Mouse (Mus musculus): Measurements from ENCODE around the gene Spsb4. TPM values are rescaled to one million over a fixed set of nuclear protein-coding genes. Genes with fewer than 3 reads are reported as not detected.

Gene Spsb4
- not detected for polyA plus RNA-seq (2017; shearing (Covaris generic))

DNA sequence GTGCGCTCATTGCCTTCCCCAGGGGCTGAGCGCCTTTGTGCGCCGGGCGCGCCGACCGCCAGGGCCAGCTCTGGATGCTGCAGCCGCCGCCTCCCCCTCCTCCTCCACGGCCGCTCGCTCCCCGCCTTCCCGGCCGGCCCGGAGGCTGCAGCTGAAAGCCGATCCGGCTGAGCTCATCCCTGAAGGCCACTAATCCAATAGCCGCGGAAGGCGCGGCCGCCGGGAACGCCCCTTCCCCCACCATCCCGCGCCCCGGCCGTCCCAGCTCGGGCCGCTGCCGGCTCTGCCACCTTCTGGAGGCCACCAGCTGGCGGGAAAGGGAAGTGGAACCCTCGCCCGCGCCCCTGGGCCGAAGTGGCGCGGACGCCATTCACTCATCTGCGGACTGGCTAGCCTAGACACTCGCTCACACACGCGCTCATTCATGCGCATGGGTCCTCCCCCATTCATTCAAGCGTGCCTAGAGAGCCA, at the start of gene Spsb4:
Gene Spsb4, minus strand, starts transcription at position 167 of the 471 bp plus-strand sequence.
- ATAC-seq: no peak

DNA sequence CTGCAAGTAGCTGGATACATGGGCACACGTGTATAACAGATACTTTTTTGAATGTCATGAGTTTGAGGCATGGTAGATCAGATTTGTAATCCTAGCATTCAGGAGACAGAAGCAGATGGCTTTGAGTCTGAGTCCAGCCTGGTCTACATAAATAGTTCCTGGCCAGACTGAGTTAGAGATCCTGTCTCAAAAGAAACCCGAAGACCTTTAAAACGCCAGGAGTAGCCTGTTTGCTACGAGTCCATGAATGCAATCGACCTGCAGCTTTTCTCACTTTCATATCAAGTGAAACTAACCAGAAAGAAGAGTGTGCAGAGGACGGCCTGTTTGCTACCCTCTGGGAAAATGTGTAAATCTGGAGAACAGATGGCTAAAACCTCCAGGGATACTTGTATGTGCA, 49.1 kb upstream of the Spsb4 start:
- no peak for ATAC-seq

DNA sequence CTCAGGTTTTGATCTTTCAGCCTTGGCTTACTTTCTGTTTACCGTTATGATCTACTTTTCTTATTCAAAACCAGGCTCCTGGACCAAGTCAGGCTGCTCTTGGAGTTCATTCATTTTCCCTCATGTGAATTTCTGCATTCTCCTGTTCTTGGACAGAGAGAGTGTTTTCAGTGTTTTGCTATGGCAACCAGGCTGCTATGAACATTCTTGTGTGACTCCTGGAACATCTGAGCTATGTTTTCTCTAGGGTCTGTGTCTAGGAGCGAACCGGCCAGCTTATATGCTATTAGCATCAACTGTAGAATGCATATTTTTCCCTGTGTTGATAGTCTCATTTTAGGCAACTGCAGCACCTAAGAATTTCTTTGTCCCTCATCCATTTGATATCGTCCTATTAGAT, 47.2 kb upstream of the Spsb4 start:
- ATAC-seq: no peak

DNA sequence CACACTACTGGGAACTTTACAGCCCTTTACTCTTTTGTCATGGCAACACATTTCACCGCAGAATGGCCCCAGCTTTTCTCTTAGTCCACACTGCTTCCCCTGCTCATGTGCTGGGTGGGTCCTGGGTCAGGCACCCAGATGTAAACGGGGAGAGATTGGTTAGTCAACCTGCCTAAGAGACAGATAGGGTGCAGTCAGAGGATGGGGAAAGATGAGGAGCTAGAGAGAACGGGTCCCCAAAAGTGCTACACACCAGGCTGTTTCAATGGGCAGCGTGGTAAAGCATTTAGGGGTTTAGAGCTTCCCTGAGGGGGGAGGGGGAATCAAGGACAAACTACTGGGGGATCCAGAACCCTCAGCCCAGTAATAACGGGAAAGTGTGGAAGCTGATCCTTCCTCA, 46.6 kb upstream of the Spsb4 start:
- ATAC-seq: no peak

DNA sequence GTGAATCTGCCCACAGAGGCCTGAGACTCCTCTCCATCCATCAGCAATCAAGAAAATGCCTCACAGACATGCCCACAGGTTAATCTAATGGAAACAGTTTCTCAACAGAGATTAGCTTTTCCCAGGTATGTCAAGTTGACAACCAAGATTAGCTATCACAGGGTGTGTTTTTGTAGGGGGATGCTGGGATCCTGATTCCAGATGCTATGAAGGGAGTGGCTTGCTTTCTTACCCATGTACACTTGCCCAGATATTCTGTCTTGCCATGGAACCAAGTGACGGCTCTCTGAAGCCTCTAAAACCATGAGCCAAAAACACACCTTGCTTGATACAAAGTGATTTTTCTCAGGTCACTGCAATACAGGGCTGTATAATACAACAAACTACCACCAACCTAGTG, 45.5 kb upstream of the Spsb4 start:
- ATAC-seq: no peak

DNA sequence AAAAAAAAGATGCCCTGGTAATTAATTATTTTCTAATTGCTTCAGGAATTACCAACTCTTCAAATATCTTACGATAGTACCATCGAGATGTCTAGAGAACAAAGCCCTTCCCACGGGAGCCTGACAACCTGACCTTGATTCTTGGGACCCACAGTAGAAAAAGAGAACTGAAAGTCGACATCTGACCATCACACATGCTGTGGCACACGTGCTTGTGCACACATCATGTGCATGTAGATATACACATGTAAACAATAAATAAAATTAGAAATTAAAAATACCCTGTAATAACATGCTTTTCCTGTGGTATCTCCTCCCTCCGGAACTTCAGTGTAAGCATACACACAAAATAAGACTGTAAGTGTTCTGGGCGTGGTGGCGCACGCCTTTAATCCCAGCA, 43.1 kb upstream of the Spsb4 start:
- ATAC-seq: no peak

DNA sequence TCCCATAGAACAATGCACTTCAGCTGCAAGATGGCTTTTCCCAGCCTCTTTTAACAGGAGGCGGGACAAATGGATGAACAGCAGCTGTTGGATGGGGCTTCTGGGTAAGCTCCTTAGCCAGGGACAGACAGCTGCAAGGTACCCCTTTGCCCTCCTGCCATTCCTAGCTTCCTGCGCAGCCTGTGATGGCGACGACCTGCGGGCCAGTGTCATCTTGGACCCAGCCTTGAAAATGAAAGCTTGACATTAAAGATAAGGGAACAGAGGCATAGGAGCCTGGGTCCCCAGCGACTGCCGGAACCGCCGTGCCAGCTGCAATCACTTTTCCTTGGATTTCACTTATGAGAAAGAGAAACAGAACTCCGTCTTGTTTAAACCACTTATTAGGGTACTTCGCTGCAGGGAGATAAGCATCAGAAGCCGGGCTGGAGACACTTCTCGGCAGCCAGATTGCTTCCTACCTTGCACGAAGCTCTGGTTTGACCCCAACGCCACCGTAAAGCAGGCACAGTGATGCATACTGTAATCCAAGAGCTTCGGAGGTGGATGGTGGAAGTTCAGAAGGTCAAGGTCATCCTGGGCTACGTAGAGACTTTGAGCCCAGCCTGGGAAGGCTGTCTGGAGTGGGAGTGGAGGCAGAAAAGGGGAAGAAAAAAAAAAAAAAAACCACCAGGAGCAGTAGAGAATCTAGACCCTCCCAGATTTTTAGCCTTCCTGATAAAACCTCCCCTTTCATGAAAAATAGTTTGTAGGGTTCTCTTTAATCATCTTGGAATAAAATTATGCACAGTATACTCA, 38.1 kb upstream of the Spsb4 start:
- no peak for ATAC-seq

DNA sequence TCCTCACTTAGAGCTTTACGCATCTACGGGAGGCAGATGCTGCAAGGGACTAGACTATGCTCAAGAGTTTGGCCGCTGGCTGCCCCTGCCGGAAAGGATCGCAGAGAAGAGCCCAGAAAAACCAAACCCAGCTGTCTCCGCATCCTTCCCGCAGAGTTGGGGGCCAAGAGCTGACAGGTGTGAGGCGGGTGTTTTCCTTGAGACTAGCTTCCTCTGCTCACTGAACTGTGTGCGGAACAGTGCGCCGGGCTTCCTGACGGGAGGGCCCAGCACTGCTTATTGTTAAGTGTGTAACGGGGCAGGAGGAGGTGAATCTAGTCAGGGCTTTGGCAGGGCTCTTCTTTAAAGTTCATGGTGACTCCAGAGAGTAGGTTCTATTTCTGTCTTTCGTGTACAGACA, 37.3 kb upstream of the Spsb4 start:
- no peak for ATAC-seq

DNA sequence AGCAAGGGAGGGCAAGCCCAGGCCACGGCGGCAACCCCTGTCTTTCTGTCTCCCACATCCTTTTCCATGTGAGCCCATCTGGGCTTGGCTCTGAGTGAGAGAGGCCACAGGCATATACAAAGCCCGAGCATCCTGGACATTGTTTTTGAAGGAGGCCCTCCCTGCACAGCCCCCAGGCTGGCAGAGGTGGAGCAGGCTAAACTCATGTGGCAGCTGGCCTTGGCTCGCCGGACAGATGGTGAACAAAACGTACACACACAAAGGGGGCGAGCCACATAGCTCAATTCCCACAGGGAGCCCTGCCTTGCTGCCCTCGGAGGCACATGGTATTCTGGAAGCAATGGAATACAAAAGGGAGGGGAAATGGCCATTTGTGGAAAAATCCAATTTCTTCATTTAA, 32.5 kb upstream of the Spsb4 start:
- ATAC-seq: no peak

DNA sequence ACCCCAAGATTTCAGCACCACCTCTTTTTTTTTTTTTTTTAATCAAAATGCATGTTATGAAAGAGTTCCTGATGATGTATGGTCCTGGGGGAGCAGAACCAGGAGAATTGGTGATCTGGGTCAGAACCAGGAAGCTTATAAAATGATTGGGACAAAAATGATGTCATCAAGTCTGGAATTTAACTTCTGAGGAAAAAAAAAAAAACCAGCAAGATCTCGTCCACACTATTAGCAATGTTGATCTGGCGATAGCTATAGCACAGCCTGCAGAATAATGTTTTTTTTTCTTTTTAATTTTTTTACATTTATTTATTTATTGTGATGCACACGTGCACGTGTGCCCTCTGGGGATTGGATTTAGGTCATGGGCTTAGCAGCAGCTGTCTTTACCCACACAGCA, 27.6 kb upstream of the Spsb4 start:
- ATAC-seq: no peak

DNA sequence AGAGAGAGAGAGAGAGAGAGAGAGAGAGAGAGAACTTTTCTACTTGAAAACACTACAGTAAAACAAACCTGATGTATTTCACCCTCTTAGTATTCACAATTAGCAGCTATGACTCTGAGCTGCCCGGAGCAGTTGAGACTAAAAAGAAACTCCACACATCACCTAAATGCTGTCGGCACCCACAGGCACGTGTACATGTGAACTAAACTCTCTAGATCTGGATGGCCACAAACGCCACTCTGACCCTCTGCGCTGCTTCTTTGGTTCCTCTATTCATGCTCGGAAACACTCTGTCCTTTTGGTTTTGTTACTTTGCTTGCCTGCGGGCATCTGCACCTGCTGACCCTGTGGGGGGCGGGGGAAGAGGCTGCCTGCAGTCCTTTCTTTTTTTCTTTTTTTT, 23.0 kb upstream of the Spsb4 start:
- ATAC-seq: no peak

DNA sequence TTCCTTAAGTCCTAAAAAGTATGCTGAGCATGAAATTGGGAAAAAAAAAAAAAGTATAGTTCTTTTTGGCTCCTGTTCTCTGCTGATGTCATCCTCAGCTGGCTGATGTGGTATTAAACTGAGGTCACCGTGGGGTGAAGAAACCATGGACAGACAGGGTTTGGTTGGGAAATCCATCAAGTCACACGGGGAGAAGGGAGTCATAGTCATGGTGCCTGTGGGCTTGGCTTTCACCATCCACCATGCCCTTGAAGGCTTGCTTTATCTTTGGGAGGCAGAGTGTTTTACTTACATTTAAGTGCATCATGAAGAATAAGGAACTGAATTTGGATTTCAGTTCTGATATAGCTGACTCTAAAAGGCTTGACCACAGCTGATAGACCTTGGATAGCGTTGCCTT, 19.4 kb upstream of the Spsb4 start:
- no peak for ATAC-seq

DNA sequence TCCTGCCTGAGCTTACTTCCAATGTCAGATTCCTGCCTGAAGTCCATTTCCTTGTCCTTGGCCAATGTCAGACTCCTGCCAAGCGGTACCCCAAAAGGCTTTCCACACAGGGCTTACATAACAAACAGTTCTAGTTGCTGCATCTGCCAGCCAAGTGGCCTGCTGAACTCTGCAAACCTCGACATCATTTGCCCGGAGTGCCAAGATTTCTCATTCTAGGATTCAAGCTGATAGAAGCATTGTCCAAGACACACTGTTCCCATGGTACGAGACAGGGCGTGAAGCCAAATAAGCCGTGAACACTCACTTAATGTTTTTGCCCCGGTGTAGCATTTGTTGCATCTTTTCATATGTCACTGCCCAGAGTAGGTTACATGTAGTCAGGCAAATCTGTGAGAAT, 18.0 kb upstream of the Spsb4 start:
- no peak for ATAC-seq

DNA sequence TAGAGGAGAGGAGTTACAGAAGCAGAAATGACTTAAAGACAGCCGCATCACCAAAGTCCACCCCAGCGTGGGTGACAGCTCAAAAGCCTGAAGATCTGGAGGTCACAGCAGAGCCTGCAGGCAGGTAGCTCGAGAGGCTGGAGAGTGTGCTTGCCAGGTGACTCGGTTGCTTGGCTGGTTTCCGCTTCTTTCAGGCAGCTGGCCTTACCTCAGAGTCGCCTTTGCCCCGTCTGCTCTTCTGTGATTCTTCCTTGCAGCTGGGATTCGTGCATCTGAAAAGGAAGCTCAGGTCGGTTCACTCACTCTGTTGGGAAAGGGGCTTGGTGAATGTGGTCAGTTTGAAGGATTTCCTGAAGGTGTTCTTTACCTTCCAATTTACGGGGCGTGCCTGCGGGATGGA, 8.7 kb upstream of the Spsb4 start:
- ATAC-seq: no peak

DNA sequence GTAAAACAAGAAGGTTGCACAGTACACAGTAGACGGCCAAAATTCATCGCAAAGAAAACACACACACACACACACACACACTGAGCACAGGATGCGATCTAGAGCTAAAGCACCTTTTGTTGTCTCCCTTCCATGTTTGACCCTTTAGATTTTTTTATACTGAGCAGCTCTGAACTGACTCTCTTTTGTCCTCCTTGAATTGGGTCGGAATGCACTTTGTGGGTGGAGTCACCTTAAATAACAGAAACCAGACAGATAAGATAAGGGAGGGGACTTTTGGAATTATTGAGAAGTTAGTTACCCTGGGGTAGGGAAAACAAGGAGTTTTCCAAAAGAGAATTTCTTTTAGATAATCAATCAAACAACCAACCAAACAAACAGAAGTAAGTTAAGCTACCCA, 7.4 kb upstream of the Spsb4 start:
- no peak for ATAC-seq

DNA sequence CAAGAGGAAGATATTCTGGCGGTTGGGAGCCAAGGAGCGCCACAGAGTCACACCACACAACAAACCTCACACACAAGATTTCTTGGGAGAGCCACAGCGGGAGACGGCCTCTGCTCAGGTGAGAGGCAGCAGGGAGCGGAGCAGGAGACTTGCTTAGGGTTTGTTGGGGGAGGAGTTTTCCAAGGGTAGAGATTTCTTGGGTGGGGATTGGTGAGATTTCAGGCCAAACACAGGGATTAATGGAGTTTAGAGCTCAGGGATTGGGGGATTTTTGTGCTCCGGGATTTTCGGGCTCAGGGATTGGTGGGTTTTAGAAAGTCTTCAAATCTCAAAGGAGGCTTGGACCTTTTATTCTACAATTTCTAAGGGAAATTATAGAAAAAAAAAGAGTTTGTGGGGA, 5.8 kb upstream of the Spsb4 start:
- no peak for ATAC-seq

DNA sequence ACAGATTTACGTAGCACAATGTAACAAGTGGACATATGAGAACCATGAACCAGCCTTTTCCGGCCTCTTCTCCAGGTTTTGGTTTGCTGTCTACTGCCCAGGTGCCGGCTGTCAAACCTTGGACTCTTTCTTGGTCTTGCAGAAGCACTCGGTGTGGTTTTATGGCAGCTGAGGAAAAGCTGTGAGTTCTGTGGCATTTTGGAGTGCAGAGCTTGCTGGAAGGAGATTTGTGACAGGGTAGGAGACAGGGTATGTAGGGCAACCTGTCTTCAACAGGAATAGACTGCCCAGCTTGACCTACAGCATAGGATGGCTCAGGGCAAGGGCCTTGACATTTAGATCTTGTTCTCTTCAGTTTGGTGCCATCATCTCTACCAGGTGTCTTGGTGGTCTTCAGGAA, 4.3 kb upstream of the Spsb4 start:
- no peak for ATAC-seq

DNA sequence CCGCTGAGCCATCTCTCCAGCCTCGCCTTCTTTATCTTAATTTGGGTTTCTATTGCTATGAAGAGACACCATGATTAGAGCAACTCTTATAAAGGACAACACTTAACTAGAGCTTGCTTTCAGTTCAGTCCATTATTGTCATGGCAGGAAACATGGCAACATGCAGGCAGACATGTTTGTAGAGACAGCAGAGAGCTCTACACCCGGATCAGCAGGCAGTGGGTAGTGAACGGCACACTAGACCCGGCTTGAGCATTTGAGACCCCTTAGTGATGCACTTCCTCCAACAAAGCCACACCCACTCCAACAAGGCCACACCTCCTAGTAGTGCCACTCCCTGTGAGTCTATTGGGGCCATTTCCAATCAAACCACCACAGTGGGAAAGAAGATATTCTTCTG, 3.7 kb upstream of the Spsb4 start:
- no peak for ATAC-seq

DNA sequence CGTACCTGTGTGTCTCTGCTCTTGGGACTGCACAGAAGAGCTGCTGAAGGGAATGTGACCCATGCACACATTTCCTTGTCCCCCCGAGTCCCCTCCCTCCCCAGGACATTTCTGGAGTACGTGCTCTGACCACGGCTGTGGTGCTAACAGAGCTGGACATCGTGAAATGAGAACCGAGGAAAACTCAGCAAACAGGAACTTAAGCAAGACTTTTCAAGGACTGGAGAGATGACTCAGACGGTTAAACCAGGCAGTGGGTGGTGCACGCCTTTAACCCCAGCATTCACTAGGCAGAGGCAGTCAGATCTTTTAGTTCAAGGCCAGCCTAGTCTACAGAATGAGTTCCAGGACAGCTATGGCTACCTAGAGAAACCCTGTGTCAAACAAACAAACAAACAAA, 1.5 kb upstream of the Spsb4 start:
- ATAC-seq: no peak

DNA sequence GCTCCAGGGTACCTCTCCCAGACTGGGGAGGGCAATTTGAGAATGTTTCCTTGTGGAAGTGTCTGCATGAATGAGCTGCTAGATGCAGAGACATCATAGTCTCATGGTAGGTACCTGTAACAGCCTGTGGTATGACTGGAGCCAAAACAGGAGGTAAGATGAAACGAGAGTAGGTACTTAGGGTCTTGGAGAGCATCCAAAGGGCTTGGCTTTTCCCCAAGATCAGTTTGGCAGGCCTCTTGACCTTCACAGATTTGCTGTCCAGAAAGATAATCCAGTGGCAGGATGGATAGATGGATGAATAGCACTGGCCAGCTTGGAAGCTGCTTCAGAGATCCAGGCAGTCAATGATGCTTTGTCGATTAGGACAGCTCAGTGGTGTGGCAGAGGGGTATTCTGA, 1.0 kb upstream of the Spsb4 start:
- no peak for ATAC-seq

DNA sequence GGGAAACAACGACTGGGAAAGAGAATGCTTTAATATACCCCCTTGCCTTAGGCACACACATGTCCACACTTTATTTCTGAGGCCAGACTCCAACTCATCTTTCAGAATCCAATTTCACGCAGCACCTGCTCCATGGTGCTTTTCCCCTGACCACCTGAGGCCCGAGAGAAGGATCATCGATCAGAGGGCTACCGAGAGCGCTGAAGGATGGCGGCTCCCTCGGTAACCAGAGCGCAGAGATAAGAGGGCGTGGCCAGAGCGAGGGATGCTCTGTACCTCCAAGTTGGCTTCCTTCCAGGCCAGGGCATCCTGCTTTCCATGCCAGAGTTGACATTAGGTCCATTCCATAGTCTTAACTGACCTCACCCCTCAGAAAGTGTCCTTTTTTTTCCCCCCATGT, 588 bp upstream of the Spsb4 start:
- no peak for ATAC-seq

DNA sequence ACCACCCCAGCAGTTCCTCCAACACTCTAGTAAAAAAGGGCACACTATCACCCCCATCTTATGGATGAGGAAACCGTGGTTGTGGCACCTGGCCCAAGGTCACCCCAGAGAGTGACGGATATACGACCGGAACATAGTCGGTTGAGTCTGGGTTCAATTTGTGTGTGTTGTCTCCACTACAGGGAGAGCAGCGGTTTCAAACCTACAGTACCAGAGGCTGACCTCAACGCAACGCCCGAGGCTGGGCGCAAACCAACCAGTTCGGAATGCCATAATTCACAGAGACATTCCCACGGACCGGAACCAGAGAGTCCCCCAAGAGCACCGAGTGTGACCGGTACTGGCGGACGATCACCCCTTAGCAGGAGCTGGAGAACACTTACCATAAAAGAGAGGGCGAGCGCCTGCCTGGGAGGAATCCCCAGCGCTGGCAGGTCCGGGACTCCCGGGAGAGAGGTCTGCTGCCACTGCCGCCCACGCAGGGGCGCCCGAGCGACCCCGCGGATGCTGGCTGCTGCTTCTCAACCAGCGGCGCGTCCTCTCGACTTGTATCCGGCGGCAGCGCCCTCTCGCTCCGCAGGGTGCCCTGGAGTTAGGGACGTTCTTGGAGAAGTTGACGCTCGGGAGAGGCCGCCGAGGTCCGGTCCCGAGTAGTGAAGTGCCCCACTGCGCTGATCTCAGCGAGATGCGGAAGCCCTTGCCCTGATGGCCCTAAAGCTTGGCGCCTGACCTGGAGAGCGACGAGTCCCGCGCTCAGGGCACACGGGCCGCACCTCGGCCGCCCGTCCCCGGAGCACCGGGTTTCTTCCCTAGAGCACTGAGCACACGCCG, 617 bp downstream of the Spsb4 start:
- no peak for ATAC-seq

DNA sequence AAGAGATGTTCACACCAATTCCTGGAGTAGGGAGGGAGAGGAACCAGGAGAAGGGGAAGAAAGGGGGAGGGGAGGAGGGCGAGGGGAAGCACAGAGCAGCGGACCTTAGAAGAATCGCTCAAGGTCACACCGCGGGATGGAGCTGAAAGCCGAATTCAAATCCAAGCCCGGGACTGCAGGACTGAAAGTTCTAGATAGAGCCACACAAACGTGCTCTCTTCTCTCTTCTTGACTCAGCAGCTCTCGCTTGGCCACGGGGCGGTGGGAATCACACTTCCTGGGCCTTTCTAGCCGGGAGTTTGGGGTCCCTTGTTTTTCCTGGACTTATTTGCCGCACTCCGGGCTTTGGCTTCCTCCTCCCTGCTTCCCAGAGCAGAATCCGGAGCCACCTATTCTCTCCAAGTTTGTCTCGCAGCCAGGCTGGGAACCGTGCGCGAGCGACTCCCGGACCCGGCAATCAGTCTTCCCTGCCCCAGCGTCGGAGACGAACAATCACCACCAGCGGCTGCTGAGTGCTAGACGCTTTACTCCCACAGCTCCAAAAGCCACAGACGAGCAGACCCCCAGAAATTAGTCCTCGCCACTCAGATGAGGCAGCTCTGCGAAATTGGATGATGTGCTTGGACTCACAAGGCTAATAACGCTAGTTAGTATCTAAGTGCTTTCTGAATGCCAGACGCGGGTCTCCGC, 1.4 kb downstream of the Spsb4 start:
- no peak for ATAC-seq

DNA sequence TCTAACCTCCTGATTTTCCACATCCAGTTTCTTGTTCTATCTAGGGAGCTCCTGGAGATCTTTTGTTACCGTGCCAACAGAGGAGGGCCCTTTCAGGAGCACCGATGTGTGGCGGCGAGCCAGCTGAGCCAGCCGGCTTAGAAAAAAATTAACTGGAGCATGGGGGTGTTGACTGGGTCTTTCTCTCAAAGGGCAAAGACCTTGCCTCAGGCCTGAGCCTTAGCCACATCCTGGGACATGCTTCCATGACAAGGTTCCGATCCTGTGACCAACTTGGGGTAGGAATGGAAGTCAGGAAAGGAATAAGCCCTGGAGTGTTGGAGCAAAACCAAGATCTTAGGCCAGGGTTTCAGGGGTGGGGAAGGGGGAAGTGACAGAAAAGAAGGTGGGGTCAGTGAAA, 2.9 kb downstream of the Spsb4 start:
- ATAC-seq: no peak

Measured in CD4-positive, CD25-positive, alpha-beta regulatory T cell, adult 4 months (primary cell).